Mouse (Mus musculus) G1E (cell line): Measurements from ENCODE around the gene Ntf3.

Source experiments
- CTCF ChIP-seq: IDR thresholded peaks from 2 replicates; pipeline ENCODE4 v1.5.1; 2012; ENCODE audit warnings: low read depth, low read length, inconsistent platforms, mixed read lengths
- GATA1 ChIP-seq: IDR thresholded peaks from 2 replicates; pipeline ENCODE4 v1.6.1; 2012; ENCODE audit warnings: borderline replicate concordance, low read length, inconsistent platforms, mixed read lengths
- GATA2 ChIP-seq: IDR thresholded peaks from 2 replicates; pipeline ENCODE4 v1.6.1; 2012; ENCODE audit warnings: low read depth, low read length, inconsistent platforms, borderline replicate concordance
- TAL1 ChIP-seq: conservative IDR thresholded peaks from 2 replicates; pipeline ENCODE4 v1.6.1; 2012; ENCODE audit warnings: low read depth, low read length, inconsistent platforms, mixed read lengths

GRCm38 (mm10) chr6:126167208-126167590 is 489 bp upstream of the Ntf3 start:
- TF ChIP-seq CTCF (no peak), GATA1 (no peak), GATA2 (no peak), TAL1 (no peak)
